Mouse (Mus musculus): ENCODE data around the gene Il2rb. TPM values are rescaled to one million over a fixed set of nuclear protein-coding genes. Genes with fewer than 3 reads are reported as not detected.

Il2rb gene
- total RNA-seq, 2 experiments from 2014 or later = not detected

DNA sequence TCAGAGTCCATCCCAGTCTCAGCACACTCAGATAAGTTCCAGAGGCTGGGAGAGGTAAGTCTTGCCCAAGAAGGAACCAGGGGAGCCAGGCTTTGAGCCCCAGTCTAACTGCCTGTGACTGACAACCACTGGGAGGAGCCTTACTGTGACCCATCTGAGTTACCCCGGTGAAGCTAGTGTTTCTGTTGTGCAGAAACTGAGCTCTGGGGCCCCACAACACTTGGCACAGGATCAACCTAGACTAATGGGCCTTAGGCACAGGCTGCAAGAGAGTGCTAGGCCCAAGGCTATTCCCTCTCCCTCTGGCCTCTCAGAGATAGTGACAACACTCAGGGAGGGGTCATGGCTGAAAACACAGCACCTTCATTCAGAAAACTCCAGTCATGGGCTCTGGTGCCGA, 43.9 kb downstream of the Il2rb start:
- intact Hi-C loops (cut with DNase I) = no loop called here
- DNase-seq = no peak

GRCm38 (mm10) chr15:78450419-78450768, 44.7 kb downstream of the Il2rb start:
- no peak for DNase-seq
- intact Hi-C loops (cut with DNase I) = no loop called here

GRCm38 (mm10) chr15:78449694-78450418, 45.2 kb downstream of the Il2rb start:
- peak; percentile 53 for DNase-seq
- intact Hi-C loops (cut with DNase I) = loop anchor here (5.0 kb wide), 2 partner anchors 62 to 132 kb away; no protein-coding TSS in a partner anchor

GRCm38 (mm10) chr15:78449131-78449530, 45.9 kb downstream of the Il2rb start:
- no peak for DNase-seq
- intact Hi-C loops (cut with DNase I) = loop anchor here (5.0 kb wide), 2 partner anchors 63 to 133 kb away; no protein-coding TSS in a partner anchor

- intact Hi-C loops (cut with DNase I) = loop anchor here (1.0 to 5.0 kb wide), 3 partner anchors 64 to 134 kb away; no protein-coding TSS in a partner anchor
- DNase-seq = peak; percentile 96 to 98
Observed at GRCm38 (mm10) chr15:78447746-78448535, 47.1 kb downstream of the Il2rb start.

DNA sequence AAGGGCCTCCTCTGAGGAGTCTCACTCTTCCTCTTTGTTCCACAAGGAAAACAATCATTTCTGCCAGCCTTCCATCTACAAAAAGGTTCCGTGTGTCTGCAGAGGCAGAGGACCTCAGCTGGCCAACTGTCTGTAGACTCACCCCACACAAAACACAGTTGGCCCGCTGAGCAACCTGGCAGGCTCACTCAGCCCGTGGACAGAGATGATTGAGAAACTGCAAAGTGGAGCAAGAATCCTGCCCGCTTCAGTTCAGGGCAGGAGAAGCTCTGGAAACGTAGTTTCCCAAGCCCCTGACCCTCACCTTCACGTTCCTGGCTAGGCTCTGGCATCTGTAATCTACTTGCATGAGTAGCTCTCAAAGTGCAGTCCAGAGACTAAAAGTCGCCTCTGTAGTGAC, 48.0 kb downstream of the Il2rb start:
- intact Hi-C loops (cut with DNase I) = loop anchor here (1.0 to 5.0 kb wide), 3 partner anchors 65 to 135 kb away; no protein-coding TSS in a partner anchor
- no peak for DNase-seq

DNA sequence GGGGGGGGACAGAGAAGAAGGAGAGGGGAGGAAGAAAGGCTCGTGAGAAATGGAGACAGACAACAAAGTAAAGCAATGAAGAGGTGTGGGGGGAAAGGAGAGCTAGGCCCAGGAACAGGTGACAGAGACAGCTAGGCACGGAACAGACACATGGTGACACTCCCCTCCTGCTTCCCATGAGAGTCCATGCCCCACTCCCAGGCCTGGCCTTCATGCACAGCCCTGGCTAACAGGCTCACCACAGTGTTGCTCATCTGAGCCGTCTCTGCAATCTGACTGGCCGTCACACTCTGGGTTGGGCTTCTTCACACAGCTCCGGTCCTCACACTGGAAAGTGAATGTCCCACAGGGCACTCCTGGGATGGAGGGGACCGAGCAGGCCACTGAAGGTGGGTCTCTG, 51.2 kb downstream of the Il2rb start:
- intact Hi-C loops (cut with DNase I) = no loop called here
- no peak for DNase-seq

- DNase-seq = no peak
- intact Hi-C loops (cut with DNase I) = no loop called here
Observed at GRCm38 (mm10) chr15:78442231-78442630, 52.8 kb downstream of the Il2rb start.

GRCm38 (mm10) chr15:78438973-78439372, 56.1 kb downstream of the Il2rb start:
- no peak for DNase-seq
- intact Hi-C loops (cut with DNase I) = no loop called here

GRCm38 (mm10) chr15:78438505-78438904, 56.6 kb downstream of the Il2rb start:
- no peak for DNase-seq
- intact Hi-C loops (cut with DNase I) = no loop called here

DNA sequence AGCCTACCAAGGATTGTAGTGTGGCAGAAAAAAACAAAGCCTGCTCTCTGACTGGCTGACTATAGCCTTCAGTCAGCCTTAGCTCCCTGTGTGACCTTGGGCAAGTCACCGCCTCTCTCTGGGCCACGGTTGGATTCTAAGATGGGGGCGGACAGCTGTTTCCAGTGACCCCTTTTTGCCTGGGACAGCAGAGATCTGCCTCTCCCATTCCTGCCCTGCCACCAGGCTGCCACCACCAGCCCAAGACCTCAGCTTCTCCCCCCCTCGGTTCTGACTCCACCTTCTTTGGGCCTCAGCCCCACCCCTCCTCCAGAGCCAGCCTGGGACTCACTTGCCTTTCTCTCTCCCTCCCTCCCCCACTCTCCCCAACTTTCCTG, 57.1 kb downstream of the Il2rb start:
- intact Hi-C loops (cut with DNase I) = no loop called here
- DNase-seq = no peak

DNA sequence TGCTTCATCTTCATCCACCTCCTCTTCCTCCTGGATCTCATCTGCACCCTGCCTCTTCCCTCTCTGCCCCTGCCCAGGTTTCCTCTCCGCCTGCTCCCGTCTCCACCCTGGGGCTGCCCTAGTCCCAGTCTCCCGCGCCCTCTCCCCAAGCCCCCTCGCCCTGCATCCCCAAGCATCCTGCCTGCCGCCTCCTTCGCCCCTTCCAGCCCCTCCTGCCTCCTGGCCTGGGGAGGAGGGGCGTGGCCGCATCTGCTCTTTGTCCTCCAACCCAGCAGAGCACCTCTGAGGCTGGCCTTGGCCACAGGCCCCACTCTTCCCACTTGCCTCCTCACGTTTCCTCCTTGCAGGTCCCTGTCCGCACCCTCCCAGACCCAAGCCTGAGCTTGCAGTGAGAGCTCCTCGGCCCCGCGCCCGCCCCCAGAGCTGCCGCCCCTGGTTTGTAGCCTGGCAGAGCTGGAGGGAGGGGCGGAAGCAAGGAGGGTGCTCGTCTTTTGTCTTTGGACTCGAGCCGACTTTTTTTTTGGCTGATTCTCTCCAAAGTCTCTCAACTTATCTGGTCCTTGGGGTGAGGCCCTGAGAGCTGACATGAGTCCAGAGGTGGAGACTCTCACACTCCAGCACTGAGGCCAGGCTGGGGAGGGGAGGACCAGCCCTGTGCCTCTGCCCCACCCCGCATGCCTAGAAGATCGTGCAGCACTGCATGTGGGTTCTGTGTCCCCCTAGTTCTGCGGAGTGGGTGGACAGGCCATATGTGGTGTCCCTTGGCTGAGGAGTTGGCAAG, 57.6 kb downstream of the Il2rb start:
- DNase-seq = peak; percentile 34 to 58
- intact Hi-C loops (cut with DNase I) = no loop called here

- intact Hi-C loops (cut with DNase I) = no loop called here
- DNase-seq = peak; percentile 80 to 84
Observed at GRCm38 (mm10) chr15:78436380-78437192, 58.5 kb downstream of the Il2rb start.

- no peak for DNase-seq
- intact Hi-C loops (cut with DNase I) = no loop called here
Observed at GRCm38 (mm10) chr15:78435681-78436080, 59.4 kb downstream of the Il2rb start.

GRCm38 (mm10) chr15:78434896-78435520, 60.1 kb downstream of the Il2rb start:
- intact Hi-C loops (cut with DNase I) = no loop called here
- no peak for DNase-seq

- intact Hi-C loops (cut with DNase I) = no loop called here
- no peak for DNase-seq
Observed at GRCm38 (mm10) chr15:78431541-78432121, 63.4 kb downstream of the Il2rb start.

GRCm38 (mm10) chr15:78430874-78431273, 64.2 kb downstream of the Il2rb start:
- intact Hi-C loops (cut with DNase I) = no loop called here
- no peak for DNase-seq

GRCm38 (mm10) chr15:78429871-78430622, 65.0 kb downstream of the Il2rb start:
- intact Hi-C loops (cut with DNase I) = no loop called here
- no peak for DNase-seq
